Mouse (Mus musculus) liver, embryonic 16.5 days (tissue): ENCODE measurements around the gene Ccdc92b. TPM values are rescaled to one million over a fixed set of nuclear protein-coding genes. Genes with fewer than 3 reads are reported as not detected.
"Not testable (repeated sequence)": the region's sequence is repeated elsewhere in the genome, so short reads cannot be mapped to it uniquely, and the experiment has no call there.

ENCODE experiments used
- ATAC-seq: fragments of 200-750 bp; cut with Nextera tagmentation; 2 replicates; pipeline ENCODE4 v1.8.0; 2017; ENCODE audit warnings: low read depth, mild to moderate bottlenecking, moderate number of reproducible peaks, moderate library complexity
- H3K27ac ChIP-seq: fragments of 300-500 bp; sonication (generic); 2 replicates; pipeline ENCODE4 v1.5.1; 2014; ENCODE audit warnings: mild to moderate bottlenecking, low read length
- H3K27me3 ChIP-seq: fragments of 300-500 bp; sonication (generic); 2 replicates; pipeline ENCODE4 v1.6.1; 2014; ENCODE audit warnings: low read depth, low read length, mixed read lengths; ENCODE audit not compliant: control insufficient read depth, insufficient read depth
- H3K36me3 ChIP-seq: fragments of 300-500 bp; sonication (generic); 2 replicates; pipeline ENCODE4 v1.6.1; 2014; ENCODE audit warnings: mild to moderate bottlenecking; ENCODE audit not compliant: control insufficient read depth, insufficient read depth
- H3K4me1 ChIP-seq: fragments of 300-500 bp; sonication (generic); 2 replicates; pipeline ENCODE4 v1.6.1; 2014; ENCODE audit warnings: low read depth, low read length, mixed read lengths; ENCODE audit not compliant: control insufficient read depth
- H3K4me2 ChIP-seq: fragments of 300-500 bp; sonication (generic); 2 replicates; pipeline ENCODE4 v1.6.1; 2014; ENCODE audit warnings: low read depth, low read length, mixed read lengths
- H3K4me3 ChIP-seq: fragments of 300-500 bp; sonication (generic); 2 replicates; pipeline ENCODE4 v1.5.1; 2014; ENCODE audit warnings: low read depth, mild to moderate bottlenecking, low read length
- H3K9ac ChIP-seq: fragments of 300-500 bp; sonication (generic); 2 replicates; pipeline ENCODE4 v1.6.1; 2014; ENCODE audit warnings: low read depth, low read length
- H3K9me3 ChIP-seq: fragments of 300-500 bp; sonication (generic); replicated peaks from 2 replicates; pipeline ENCODE4 v1.6.1; 2016; ENCODE audit warnings: low read length; ENCODE audit not compliant: control insufficient read depth
- WGBS: fragments of 180-500 bp; shearing (Covaris S2); extraction: QIAGEN DNeasy Blood & Tissue Kit; methylation state at CpG from one replicate; pipeline ENCODE4 v1.1.7; 2014; ENCODE audit not compliant: insufficient replicate concordance; 5-methylcytosine and 5-hydroxymethylcytosine counted together
- polyA plus RNA-seq: library from polyadenylated mRNA; unstranded; fragments of >200 nt; fragmentation: Nextera tagmentation; extraction: Ambion mirVana; gene quantifications from 2 replicates; pipeline ENCODE4 v1.2.1, GENCODE M21; 2015

Gene Ccdc92b
- 8.3 and 10.4 TPM in 2 replicates for polyA plus RNA-seq

- H3K9me3 ChIP-seq: no peaks in the 10 kb centered on the region
- H3K4me2 ChIP-seq: peak within 1 kb of the TSS; percentile 78
- H3K4me1 ChIP-seq: peaks cover 39% of the 10 kb centered on the region
- peaks cover 33% of the 10 kb centered on the region for H3K27me3 ChIP-seq
- WGBS: 2% methylated on average over 46 of the region's 63 CpGs
- H3K9ac ChIP-seq: peak within 1 kb of the TSS; percentile 93
- H3K36me3 ChIP-seq: peaks cover 14% of the 10 kb centered on the region
- peak; percentile 64 for ATAC-seq
- peak within 1 kb of the TSS; percentile 95 for H3K27ac ChIP-seq
- peak within 1 kb of the TSS; percentile 85 for H3K4me3 ChIP-seq
Measured at GRCm38 (mm10) chr11:74619201-74619955, at the start of gene Ccdc92b. Ccdc92b (plus strand) TSS chr11:74619605.

GRCm38 (mm10) chr11:74569735-74570134 lies 49.7 kb upstream of the Ccdc92b start:
- Histone ChIP-seq H3K9me3 (no peaks in the 10 kb centered on the region), H3K36me3 (no peaks in the 10 kb centered on the region), H3K4me3 (no peak overlapping the region), H3K9ac (no peak overlapping the region), H3K27ac (no peak overlapping the region), H3K4me2 (no peak overlapping the region), H3K27me3 (no peaks in the 10 kb centered on the region), H3K4me1 (peaks cover 45% of the 10 kb centered on the region)
- 81% methylated on average over 6 of the region's 6 CpGs for WGBS
- no peak for ATAC-seq

GRCm38 (mm10) chr11:74572459-74573061 lies 46.8 kb upstream of the Ccdc92b start:
- Histone ChIP-seq H3K4me1 (peaks cover 70% of the 10 kb centered on the region), H3K9ac (peak overlapping the region; percentile 59), H3K27ac (peak overlapping the region; percentile 99), H3K4me3 (peak overlapping the region; percentile 49), H3K4me2 (peak overlapping the region; percentile 77), H3K9me3 (no peaks in the 10 kb centered on the region), H3K36me3 (no peaks in the 10 kb centered on the region), H3K27me3 (no peaks in the 10 kb centered on the region)
- 17% methylated on average over 6 of the region's 6 CpGs for WGBS
- ATAC-seq: peak; percentile 80

- no peaks in the 10 kb centered on the region for H3K36me3 ChIP-seq
- no peaks in the 10 kb centered on the region for H3K27me3 ChIP-seq
- peak; percentile 44 for ATAC-seq
- H3K4me1 ChIP-seq: peaks cover 79% of the 10 kb centered on the region
- peak overlapping the region; percentile 99 for H3K27ac ChIP-seq
- H3K9me3 ChIP-seq: no peaks in the 10 kb centered on the region
- no peak overlapping the region for H3K4me3 ChIP-seq
- H3K4me2 ChIP-seq: peak overlapping the region; percentile 63; the same call in 1 of the 2 replicates
- 26% methylated on average over 4 of the region's 4 CpGs for WGBS
- H3K9ac ChIP-seq: no peak overlapping the region
Measured at GRCm38 (mm10) chr11:74574768-74575434, 44.5 kb upstream of the Ccdc92b start.

GRCm38 (mm10) chr11:74575940-74576339 lies 43.5 kb upstream of the Ccdc92b start:
- peak overlapping the region; percentile 63 for H3K4me2 ChIP-seq
- 20% methylated on average over 3 of the region's 3 CpGs for WGBS
- no peaks in the 10 kb centered on the region for H3K36me3 ChIP-seq
- peak overlapping the region; percentile 99 for H3K27ac ChIP-seq
- peaks cover 76% of the 10 kb centered on the region for H3K4me1 ChIP-seq
- no peaks in the 10 kb centered on the region for H3K9me3 ChIP-seq
- peak; percentile 53 for ATAC-seq
- no peak overlapping the region for H3K4me3 ChIP-seq
- no peaks in the 10 kb centered on the region for H3K27me3 ChIP-seq
- H3K9ac ChIP-seq: peak overlapping the region; percentile 61

- H3K9me3 ChIP-seq: no peaks in the 10 kb centered on the region
- H3K36me3 ChIP-seq: no peaks in the 10 kb centered on the region
- no peaks in the 10 kb centered on the region for H3K27me3 ChIP-seq
- peaks cover 69% of the 10 kb centered on the region for H3K4me1 ChIP-seq
- peak overlapping the region; percentile 99 for H3K27ac ChIP-seq
- H3K9ac ChIP-seq: peak overlapping the region; percentile 61
- 5% methylated on average over 3 of the region's 3 CpGs for WGBS
- H3K4me3 ChIP-seq: peak overlapping the region; percentile 24; the same call in 1 of the 2 replicates
- H3K4me2 ChIP-seq: peak overlapping the region; percentile 63
- peak; percentile 84 for ATAC-seq
Measured at GRCm38 (mm10) chr11:74577068-74577467, 42.3 kb upstream of the Ccdc92b start.

- H3K27ac ChIP-seq, H3K4me3 ChIP-seq, H3K36me3 ChIP-seq, H3K27me3 ChIP-seq, H3K9me3 ChIP-seq, H3K9ac ChIP-seq, ATAC-seq, H3K4me2 ChIP-seq: not testable (repeated sequence)
- WGBS: 25% methylated on average over 4 of the region's 4 CpGs
- H3K4me1 ChIP-seq: peaks cover 33% of the 10 kb centered on the region
Measured at GRCm38 (mm10) chr11:74581333-74581732, 38.1 kb upstream of the Ccdc92b start.

- no peaks in the 10 kb centered on the region for H3K9me3 ChIP-seq
- no peak for ATAC-seq
- H3K36me3 ChIP-seq: no peaks in the 10 kb centered on the region
- peaks cover 24% of the 10 kb centered on the region for H3K4me1 ChIP-seq
- H3K9ac ChIP-seq: no peak overlapping the region
- whole genome bisulfite sequencing: 68% methylated on average over 3 of the region's 3 CpGs
- no peaks in the 10 kb centered on the region; the same call in 1 of the 2 replicates for H3K27me3 ChIP-seq
- no peak overlapping the region for H3K27ac ChIP-seq
- no peak overlapping the region for H3K4me3 ChIP-seq
- H3K4me2 ChIP-seq: no peak overlapping the region
Measured at GRCm38 (mm10) chr11:74582464-74582863, 36.9 kb upstream of the Ccdc92b start.
